Mouse (Mus musculus) left cerebral cortex, adult 11 months (tissue): Measurements from ENCODE around the gene Krt16.
"Not testable (repeated sequence)": the region's sequence is repeated elsewhere in the genome, so short reads cannot be mapped to it uniquely, and the experiment has no call there.

Source experiments
- DNase-seq: peaks from one replicate; pipeline ENCODE4 v3.0.0; 2022; ENCODE audit warnings: low spot score

Gene Krt16

GRCm38 (mm10) chr11:100255514-100255913, 6.8 kb upstream of the Krt16 start:
- no peak for DNase-seq

- no peak for DNase-seq
Measured at GRCm38 (mm10) chr11:100254360-100255090, 5.8 kb upstream of the Krt16 start.

DNA sequence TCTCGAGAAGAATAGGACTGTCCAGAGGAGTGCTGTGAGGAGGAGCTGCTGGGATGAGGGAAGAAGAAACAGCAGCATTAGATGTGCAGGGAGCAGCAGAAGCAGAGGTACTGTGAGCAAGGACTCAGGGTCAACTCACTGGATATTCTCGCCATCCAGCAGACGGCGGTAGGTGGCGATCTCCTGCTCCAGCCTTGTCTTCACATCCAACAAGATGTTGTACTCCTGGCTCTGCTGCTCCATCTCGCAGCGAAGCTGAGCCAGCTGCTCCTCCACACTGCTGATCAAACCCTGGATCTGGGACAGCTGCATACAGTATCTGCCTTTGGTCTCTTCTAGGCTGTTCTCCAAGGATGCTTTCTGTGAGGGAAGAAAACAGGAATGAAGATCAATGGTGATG, 2.2 kb downstream of the Krt16 start:
- not testable (repeated sequence) for DNase-seq

- not testable (repeated sequence) for DNase-seq
Measured at GRCm38 (mm10) chr11:100240272-100240671, 8.4 kb downstream of the Krt16 start.

- no peak for DNase-seq
Measured at GRCm38 (mm10) chr11:100221741-100222140, 27.0 kb downstream of the Krt16 start.

DNA sequence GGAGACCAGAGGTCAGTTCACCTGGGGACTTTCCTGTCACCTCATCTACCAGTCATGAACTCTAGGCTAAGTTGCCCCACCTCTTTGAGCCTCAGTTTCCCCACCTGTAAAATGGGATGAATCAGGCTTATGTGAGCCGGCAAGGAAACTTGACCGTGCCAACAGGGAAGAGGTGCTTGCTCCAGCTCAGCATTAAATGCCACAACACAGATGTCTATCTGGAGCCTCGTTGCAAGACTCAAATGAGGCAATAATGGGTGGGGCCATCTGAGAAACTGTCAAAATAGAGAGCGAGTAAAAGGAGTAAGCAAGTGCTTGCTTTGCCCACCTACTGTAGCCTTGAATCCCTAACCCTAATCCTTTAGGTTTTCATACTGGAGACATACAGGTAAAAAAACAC, 29.4 kb downstream of the Krt16 start:
- no peak for DNase-seq

DNA sequence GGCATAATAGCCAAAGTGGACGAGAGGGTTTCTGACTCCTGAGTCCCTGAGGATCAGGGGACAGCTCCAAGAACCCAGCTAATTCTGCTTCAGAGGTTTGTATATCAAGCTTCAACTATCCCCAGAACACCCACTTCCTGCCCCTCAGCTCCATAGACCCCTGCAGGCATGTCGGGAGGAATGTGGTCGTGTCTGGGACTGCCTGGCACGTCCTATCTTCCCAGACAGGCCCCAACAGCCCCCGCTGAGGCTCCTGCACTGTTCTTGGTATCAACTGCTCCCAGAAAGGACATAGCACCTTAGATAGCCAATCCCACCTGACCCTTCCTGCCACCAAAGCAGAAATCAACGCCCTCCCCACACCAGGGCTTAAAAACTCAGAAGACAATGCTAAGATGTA, 40.2 kb downstream of the Krt16 start:
- no peak for DNase-seq

DNA sequence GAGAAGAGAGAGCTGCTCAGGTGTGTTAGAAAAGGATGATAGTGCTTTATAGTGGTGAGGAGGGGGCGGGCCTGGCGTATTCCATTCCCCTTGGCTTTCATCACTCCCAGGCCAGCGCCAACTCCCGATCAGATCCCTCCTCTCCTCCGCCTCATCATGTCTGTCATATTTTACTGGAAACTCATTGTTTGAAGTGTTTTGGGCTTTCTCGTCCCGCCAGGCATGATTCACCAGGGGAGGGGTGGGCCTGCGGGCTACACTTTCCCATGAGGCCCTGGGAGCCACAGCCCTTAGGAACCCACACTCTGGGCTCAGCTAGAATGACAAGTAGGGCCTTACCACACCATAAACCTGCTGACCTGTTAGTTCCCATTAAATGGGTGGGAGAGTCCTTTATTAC, 41.2 kb downstream of the Krt16 start, which contains the start of gene Krt14:
Gene Krt14, minus strand, starts transcription at position 51 of the 400 bp plus-strand sequence.
- no peak for DNase-seq

DNA sequence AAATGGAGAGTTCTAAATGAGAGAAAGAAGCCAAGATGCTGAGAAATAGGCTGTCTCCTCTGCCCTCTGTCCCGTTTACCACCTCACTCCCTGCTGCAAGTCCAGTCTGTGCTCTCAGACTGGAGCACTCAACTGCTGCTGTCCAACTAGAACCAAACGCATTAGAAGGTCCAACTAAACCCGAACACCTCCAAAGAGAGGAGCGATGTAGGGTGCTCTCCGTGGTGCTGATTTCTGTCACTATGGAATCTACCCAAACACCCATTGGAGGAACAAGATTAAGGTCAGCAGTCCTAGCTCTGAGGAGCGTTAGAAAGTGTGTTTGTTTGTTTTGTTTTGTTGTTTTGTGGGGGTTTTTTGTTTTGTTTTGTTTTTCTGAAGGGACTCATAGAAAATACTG, 45.3 kb downstream of the Krt16 start:
- no peak for DNase-seq

GRCm38 (mm10) chr11:100202906-100203305, 45.8 kb downstream of the Krt16 start:
- DNase-seq, result no peak

GRCm38 (mm10) chr11:100200104-100200820, 48.4 kb downstream of the Krt16 start:
- no peak for DNase-seq

DNA sequence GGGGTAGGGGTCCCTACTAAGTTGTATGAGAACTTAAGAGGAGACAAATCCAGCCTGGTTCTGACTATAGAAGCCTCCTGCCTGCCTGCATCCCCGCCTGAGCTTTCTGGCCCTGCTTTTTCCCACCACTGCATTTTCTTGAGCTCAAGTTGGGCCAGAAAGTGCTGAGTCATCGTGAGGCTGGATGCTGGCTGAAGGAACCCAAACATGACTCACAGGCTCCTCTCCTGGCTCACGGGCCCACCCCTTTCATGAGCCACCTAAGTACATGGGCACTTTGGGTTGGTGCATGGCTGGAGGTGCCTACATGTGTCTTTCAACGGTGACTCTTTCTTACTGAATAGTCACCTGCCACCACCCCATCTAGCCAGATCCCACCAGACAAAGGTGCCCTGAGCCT, 50.0 kb downstream of the Krt16 start:
- DNase-seq, result no peak
